Mouse (Mus musculus) midbrain, embryonic 11.5 days (tissue): ENCODE measurements around the gene E4f1. TPM values are rescaled to one million over a fixed set of nuclear protein-coding genes. Genes with fewer than 3 reads are reported as not detected.

ENCODE experiments used
- ATAC-seq: fragments of 200-750 bp; cut with Nextera tagmentation; 2 replicates; pipeline ENCODE4 v1.8.0; 2017; ENCODE audit warnings: moderate TSS enrichment, moderate library complexity; ENCODE audit not compliant: low FRiP score
- DNase-seq: peaks from one replicate; pipeline ENCODE4 v3.0.0; 2015; ENCODE audit warnings: low spot score; ENCODE audit errors: missing footprints
- H3K27ac ChIP-seq: fragments of 300-500 bp; sonication (generic); 2 replicates; pipeline ENCODE4 v1.5.1; 2014; ENCODE audit warnings: low read depth, low read length
- H3K27me3 ChIP-seq: fragments of 300-500 bp; sonication (generic); 2 replicates; pipeline ENCODE4 v1.6.1; 2014; ENCODE audit warnings: mild to moderate bottlenecking, low read length, moderate library complexity, mixed read lengths; ENCODE audit not compliant: control insufficient read depth, insufficient read depth
- H3K36me3 ChIP-seq: fragments of 300-500 bp; sonication (generic); 2 replicates; pipeline ENCODE4 v1.6.1; 2014; ENCODE audit warnings: mild to moderate bottlenecking, low read length, moderate library complexity, mixed read lengths; ENCODE audit not compliant: control insufficient read depth, insufficient read depth
- H3K4me1 ChIP-seq: fragments of 300-500 bp; sonication (generic); 2 replicates; pipeline ENCODE4 v1.6.1; 2014; ENCODE audit warnings: low read length; ENCODE audit not compliant: control insufficient read depth, insufficient read depth
- H3K4me2 ChIP-seq: fragments of 300-500 bp; sonication (generic); 2 replicates; pipeline ENCODE4 v1.6.1; 2014; ENCODE audit warnings: mild to moderate bottlenecking, moderate library complexity
- H3K4me3 ChIP-seq: fragments of 300-500 bp; sonication (generic); 2 replicates; pipeline ENCODE4 v1.5.1; 2014; ENCODE audit warnings: low read depth, low read length
- H3K9ac ChIP-seq: fragments of 300-500 bp; sonication (generic); 2 replicates; pipeline ENCODE4 v1.6.1; 2014; ENCODE audit warnings: low read length
- H3K9me3 ChIP-seq: fragments of 300-500 bp; sonication (generic); 2 replicates; pipeline ENCODE4 v1.6.1; 2016; ENCODE audit warnings: low read length; ENCODE audit not compliant: control insufficient read depth
- WGBS: fragments of 180-500 bp; shearing (Covaris S2); extraction: QIAGEN DNeasy Blood & Tissue Kit; methylation state at CpG from one replicate; pipeline ENCODE4 v1.1.7; 2014; 5-methylcytosine and 5-hydroxymethylcytosine counted together
- polyA plus RNA-seq: library from polyadenylated mRNA; unstranded; fragments of >200 nt; fragmentation: Nextera tagmentation; extraction: Ambion mirVana; gene quantifications from 2 replicates; pipeline ENCODE4 v1.2.1, GENCODE M21; 2014

The E4f1 gene
- polyA plus RNA-seq, 1 experiment from 2014 or later, result 14.7 TPM

DNA sequence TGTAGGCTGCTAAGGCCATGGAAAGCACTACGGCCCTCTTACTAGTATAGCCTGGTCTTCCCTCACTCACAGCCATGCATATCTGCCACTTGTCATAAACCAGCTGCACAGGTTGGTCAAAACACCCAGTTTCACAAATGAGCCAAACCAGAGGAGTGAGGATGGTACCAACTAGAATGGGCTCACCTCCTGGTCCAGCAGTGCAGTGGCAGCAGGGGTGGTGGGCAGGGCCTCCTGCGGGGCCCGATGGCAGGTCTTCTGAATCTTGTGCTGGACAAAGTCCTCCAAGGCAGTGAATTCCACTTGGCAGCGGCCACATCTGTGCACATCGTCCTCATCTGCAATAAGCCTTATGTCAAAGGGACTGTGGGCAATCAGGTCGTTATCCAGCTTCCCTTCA, 18.9 kb downstream of the E4f1 start:
- WGBS, result 94% methylated on average over 6 of the region's 6 CpGs
- Histone ChIP-seq H3K4me2 (no peak overlapping the region), H3K9me3 (no peaks in the 10 kb centered on the region), H3K27ac (no peak overlapping the region), H3K36me3 (peaks cover 20% of the 10 kb centered on the region), H3K4me3 (no peak overlapping the region), H3K4me1 (peaks cover 6% of the 10 kb centered on the region), H3K27me3 (no peaks in the 10 kb centered on the region), H3K9ac (no peak overlapping the region)
- DNase-seq (no peak), ATAC-seq (no peak)

DNA sequence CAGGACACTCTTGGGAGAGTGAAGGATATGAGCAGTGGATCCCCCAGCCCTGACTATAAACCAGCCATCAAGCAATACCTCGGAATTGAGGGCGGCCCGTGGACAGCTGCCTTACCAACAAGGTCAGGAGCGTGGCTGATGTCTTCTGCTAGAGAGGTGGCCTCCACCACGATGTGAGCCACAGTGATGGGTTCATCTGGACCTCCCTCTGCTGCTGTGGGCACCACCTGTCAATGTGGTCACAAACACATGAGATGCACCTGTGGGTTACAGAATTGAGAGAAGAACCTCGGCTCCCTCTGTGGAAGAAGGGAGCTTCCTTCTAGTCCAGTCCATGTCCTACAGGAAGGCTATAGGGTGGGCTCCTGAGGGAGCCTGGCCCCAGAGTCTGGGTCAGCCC, 20.6 kb downstream of the E4f1 start:
- Histone ChIP-seq H3K4me2 (no peak overlapping the region), H3K4me3 (no peak overlapping the region), H3K36me3 (peaks cover 36% of the 10 kb centered on the region), H3K27ac (no peak overlapping the region), H3K4me1 (peaks cover 6% of the 10 kb centered on the region), H3K27me3 (no peaks in the 10 kb centered on the region), H3K9me3 (no peaks in the 10 kb centered on the region), H3K9ac (no peak overlapping the region)
- no peak for ATAC-seq
- no peak for DNase-seq
- 93% methylated on average over 6 of the region's 6 CpGs for WGBS

DNA sequence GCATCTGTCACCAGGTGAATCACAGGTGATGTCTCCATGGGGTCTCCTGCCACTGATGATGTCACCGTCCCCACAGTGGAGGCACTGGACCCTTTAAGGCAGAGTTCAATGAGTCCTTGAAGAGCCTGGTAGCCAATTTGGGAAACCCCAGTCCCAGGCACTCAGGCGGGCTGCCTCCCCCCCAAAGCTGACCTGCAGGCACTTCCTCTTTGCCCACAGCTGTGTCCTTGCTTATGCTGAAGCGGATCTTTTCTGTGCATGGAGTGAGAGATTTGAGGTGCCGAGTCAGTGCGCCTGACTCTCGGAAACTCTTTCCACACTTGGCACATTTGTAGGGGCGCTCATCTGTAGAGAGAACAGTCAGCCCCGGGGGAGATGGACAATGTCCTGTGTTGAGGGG, 23.5 kb downstream of the E4f1 start:
- H3K9me3 ChIP-seq, result no peaks in the 10 kb centered on the region
- H3K27ac ChIP-seq, result no peak overlapping the region
- H3K27me3 ChIP-seq, result no peaks in the 10 kb centered on the region
- H3K36me3 ChIP-seq, result peaks cover 40% of the 10 kb centered on the region
- H3K4me3 ChIP-seq, result no peak overlapping the region
- ATAC-seq, result no peak
- DNase-seq, result no peak
- H3K4me2 ChIP-seq, result no peak overlapping the region
- H3K4me1 ChIP-seq, result no peaks in the 10 kb centered on the region
- no peak overlapping the region for H3K9ac ChIP-seq
- WGBS, result 93% methylated on average over 8 of the region's 8 CpGs

DNA sequence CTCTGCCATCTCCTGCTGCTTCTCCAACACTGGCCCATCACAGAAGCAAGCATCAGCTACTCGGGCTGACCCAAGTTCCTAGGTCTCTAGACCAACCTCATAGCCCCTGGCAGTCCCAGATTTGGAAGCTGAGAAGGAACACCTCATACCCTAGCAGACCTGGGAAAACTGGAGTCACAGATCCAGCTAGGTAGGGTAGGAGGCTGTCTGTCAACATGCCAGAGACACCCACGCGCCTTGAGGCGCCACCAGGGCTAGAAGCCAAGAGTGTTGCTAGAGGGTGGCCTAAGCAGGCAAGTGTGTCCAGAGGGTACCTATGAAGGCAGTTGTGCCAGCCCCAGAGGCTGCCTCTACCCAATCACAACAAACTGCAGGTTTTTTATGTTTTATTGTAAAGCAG, 26.7 kb downstream of the E4f1 start:
- no peaks in the 10 kb centered on the region for H3K27me3 ChIP-seq
- peaks cover 40% of the 10 kb centered on the region for H3K36me3 ChIP-seq
- no peak for DNase-seq
- H3K9me3 ChIP-seq, result no peaks in the 10 kb centered on the region
- ATAC-seq, result no peak
- H3K27ac ChIP-seq, result no peak overlapping the region
- no peak overlapping the region for H3K4me3 ChIP-seq
- H3K4me1 ChIP-seq, result no peaks in the 10 kb centered on the region
- H3K4me2 ChIP-seq, result no peak overlapping the region
- no peak overlapping the region for H3K9ac ChIP-seq
- 89% methylated on average over 4 of the region's 4 CpGs for WGBS

DNA sequence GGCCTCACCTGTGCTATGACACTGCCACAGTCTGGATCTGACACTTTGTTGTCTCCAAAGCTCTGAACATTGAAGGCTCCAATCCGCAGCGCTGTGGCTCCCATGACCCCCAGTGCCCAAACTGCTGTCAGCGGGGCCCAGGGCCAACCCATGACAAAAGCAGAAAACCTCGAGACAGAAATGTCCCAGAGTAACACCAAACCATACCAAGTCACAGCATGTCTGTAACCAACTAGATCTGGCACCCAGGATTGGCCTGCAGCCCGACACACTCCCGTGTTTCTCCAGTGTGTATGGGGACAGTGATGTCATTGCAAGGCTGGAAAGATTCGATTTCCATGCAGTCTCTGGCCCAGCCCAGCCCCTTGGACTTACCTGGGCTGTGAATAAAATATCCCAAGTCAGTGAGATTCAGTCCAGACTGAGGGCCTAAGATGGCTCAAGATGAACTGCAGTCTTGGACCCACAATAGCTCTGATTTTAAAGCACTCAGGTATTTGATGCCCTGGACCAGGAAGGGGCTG, 27.4 kb downstream of the E4f1 start, which contains the start of gene Dnase1l2:
Dnase1l2 (minus strand) TSS at position 474 of the 524 bp plus-strand sequence.
- Histone ChIP-seq H3K4me2 (no peak within 1 kb of the TSS), H3K4me3 (no peak within 1 kb of the TSS), H3K36me3 (peaks cover 39% of the 10 kb centered on the region), H3K27me3 (no peaks in the 10 kb centered on the region), H3K27ac (no peak within 1 kb of the TSS), H3K9ac (no peak within 1 kb of the TSS), H3K9me3 (no peaks in the 10 kb centered on the region), H3K4me1 (no peaks in the 10 kb centered on the region)
- ATAC-seq, result no peak
- WGBS, result 85% methylated on average over 7 of the region's 7 CpGs
- DNase-seq, result no peak

DNA sequence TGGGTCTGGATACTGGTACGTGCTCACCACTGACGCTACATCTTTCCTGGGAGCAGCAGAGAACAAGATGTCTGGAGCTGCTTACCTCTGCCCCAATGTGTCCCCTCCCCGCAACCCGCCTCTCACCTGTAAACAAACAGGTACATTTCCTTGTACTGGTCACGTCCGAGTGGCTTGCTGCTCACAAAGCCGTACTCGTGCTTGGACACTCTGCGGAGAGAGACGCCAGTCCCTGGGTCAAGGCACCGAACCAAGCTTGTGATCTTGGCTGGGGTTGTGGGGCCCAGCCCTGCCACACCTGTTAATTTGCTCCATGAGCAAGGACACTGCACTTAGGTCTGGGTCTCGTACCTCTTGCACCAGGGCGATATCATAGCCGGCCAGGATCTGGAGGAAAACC, 28.0 kb downstream of the E4f1 start:
- ATAC-seq, result no peak
- Histone ChIP-seq H3K4me2 (no peak overlapping the region), H3K9me3 (no peaks in the 10 kb centered on the region), H3K4me3 (no peak overlapping the region), H3K4me1 (no peaks in the 10 kb centered on the region), H3K36me3 (peaks cover 40% of the 10 kb centered on the region), H3K27me3 (no peaks in the 10 kb centered on the region), H3K27ac (no peak overlapping the region), H3K9ac (no peak overlapping the region)
- WGBS, result 94% methylated on average over 14 of the region's 14 CpGs
- DNase-seq, result no peak

DNA sequence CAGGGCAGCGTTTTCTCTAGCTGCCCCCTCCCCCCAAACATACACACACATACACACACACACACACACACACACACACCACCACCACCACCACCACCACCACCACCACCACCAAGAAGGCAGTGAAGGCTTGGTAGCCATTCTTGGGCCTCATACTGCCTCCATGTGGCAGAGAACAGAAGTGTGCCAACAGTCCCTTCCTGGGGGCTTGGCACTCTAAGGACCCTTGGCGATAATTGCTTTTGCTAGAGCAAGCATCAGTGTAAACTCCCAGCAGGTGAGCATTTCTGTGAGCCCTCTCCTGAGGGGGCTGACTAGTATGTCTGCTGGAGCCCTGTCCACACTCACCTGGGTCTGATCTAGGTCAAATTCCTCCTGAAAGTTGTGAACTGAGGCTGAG, 29.0 kb downstream of the E4f1 start:
- DNase-seq, result no peak
- WGBS, result 48% methylated on average over 2 of the region's 2 CpGs
- Histone ChIP-seq H3K4me3 (no peak overlapping the region), H3K4me2 (no peak overlapping the region), H3K36me3 (peaks cover 33% of the 10 kb centered on the region), H3K27me3 (no peaks in the 10 kb centered on the region), H3K4me1 (no peaks in the 10 kb centered on the region), H3K27ac (no peak overlapping the region), H3K9me3 (no peaks in the 10 kb centered on the region), H3K9ac (no peak overlapping the region)
- ATAC-seq, result no peak

DNA sequence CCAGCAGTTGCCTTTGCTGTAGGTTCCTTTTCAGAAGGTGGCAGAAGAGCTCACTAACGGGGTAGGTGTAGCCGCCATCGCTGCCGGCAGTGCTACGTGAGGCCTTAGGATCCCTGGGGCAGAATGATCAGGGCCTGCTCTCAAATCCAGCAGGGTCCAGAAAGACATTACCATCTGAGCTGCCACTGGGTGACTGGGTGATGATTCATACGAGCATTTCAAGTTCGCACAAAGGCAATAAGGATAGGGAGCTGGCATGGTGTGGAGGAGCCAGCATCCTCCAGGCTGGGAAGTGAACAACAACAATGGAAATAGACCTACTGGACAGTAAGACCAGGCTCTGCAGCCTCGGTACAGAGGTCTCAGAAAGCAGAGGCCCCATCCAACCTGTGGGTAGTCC, 29.7 kb downstream of the E4f1 start:
- Histone ChIP-seq H3K4me3 (no peak overlapping the region), H3K4me1 (no peaks in the 10 kb centered on the region), H3K36me3 (peaks cover 27% of the 10 kb centered on the region), H3K9me3 (no peaks in the 10 kb centered on the region), H3K27me3 (no peaks in the 10 kb centered on the region), H3K9ac (no peak overlapping the region), H3K4me2 (no peak overlapping the region), H3K27ac (no peak overlapping the region)
- no peak for ATAC-seq
- WGBS, result 95% methylated on average over 8 of the region's 8 CpGs
- no peak for DNase-seq

DNA sequence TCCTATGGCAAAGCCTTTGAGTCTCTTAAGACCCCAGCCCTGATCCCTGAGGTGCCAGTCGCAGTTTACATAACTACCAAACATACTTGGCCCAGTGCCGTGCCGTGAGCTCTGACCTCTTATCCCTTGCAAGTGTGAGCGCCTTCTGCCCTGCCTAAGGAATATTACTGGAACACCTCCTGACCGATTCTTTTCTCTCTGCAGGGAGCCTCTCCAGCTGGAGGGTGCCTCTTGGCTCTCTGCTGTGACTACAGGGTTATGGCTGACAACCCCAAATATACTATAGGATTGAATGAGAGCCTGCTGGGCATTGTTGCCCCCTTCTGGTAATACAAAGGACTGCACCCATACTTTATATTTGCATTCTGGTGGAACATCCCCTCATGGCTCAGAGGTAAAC, 33.1 kb downstream of the E4f1 start:
- Histone ChIP-seq H3K4me1 (no peaks in the 10 kb centered on the region), H3K9me3 (no peaks in the 10 kb centered on the region), H3K4me3 (no peak overlapping the region), H3K27ac (no peak overlapping the region), H3K4me2 (no peak overlapping the region), H3K9ac (no peak overlapping the region), H3K36me3 (peaks cover 14% of the 10 kb centered on the region), H3K27me3 (no peaks in the 10 kb centered on the region)
- ATAC-seq (peak; percentile 59; the same call in 1 of the 2 replicates), DNase-seq (peak; percentile 90)
- 77% methylated on average over 5 of the region's 5 CpGs for WGBS
